Mouse (Mus musculus) gastrocnemius, postnatal 25 days (tissue): ENCODE data around the gene Gm10392. TPM values are rescaled to one million over a fixed set of nuclear protein-coding genes. Genes with fewer than 3 reads are reported as not detected.

Source experiments
- total RNA-seq, 2 experiments: library from RNA; stranded (reverse); gene quantifications; 1 replicate in 1 of 2; 2 replicates in 1 of 2; pipeline ENCODE4 v1.2.3; 2021

Gene Gm10392
- total RNA-seq, 2 experiments from 2014 or later = not detected

Other genes with a start within 250 kb of the Gm10392 start
- gene Coro6, start 56.8 kb downstream of the Gm10392 start, total RNA-seq = 100 to 1,000 TPM; 146 to 148 TPM
- gene Ankrd13b, start 29.5 kb downstream of the Gm10392 start, total RNA-seq = 1 to 10 TPM; 7.4 to 7.8 TPM
- 10 to 100 TPM; 24.1 to 24.6 TPM for gene Git1, start 25.6 kb downstream of the Gm10392 start, total RNA-seq
- 1 to 10 TPM in 1 of 2 experiments, under 1 TPM in 1; 0.26 to 2.1 TPM for gene Abhd15, start 4.1 kb downstream of the Gm10392 start, total RNA-seq
- gene Trp53i13, start 3.2 kb downstream of the Gm10392 start, total RNA-seq = 1 to 10 TPM; 3.6 to 3.7 TPM
- gene Taok1, start 88.6 kb upstream of the Gm10392 start, total RNA-seq = 10 to 100 TPM; 35.5 to 36.1 TPM
- 10 to 100 TPM; 34.7 to 37.3 TPM for gene Nufip2, start 167.0 kb upstream of the Gm10392 start, total RNA-seq
- not detected for gene Cryba1, start 206.1 kb upstream of the Gm10392 start, total RNA-seq
- 100 to 1,000 TPM; 329 to 377 TPM for gene Myo18a, start 244.0 kb upstream of the Gm10392 start, total RNA-seq